Mouse (Mus musculus): ENCODE measurements around the gene Dpm2. TPM values are rescaled to one million over a fixed set of nuclear protein-coding genes. Genes with fewer than 3 reads are reported as not detected.
A peak's percentile ranks its signal among the peaks of the same experiment; 100 is the strongest.

Dpm2 gene
- polyA plus RNA-seq (2017; shearing (Covaris generic)), result 100 to 1,000 TPM; 131 to 166 TPM

DNA sequence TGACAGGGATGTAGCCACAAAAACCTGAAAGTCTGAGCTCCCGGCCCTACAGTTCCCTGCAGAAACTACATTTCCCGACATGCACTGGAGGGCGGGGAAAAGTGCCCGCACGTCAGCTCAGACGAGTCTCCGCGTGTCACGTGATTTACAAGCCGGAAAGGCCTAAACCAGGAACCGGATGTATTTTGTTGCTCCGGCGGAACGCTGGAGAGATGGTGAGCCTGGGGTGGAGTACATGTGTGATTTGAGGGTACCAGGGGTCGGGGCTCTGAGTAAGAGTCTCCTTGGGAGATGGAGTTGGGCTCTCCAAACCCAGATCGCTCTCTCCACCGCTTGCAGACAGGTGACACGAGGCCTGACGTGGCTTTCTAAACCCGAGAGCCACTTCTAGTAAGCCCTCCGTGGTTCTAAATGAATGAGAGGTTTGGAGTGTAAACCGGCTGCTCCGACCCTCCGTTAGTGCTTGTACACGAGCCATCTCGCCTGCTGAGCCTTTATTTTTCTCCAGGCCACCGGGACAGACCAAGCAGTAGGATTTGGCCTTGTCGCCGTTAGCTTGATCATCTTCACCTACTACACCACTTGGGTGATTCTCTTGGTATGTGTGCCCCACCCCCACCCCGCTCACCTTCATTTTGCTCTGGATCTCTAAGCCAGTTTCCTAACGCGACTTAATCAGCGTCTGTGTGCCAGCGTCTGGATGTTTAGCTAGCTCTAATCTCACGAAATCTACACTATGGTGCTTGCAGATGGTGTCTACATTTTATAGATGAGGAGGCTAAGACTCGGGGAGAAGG lies at the start of gene Dpm2:
TSS of gene Dpm2 (plus strand) at position 161 of the 797 bp plus-strand sequence.
- ATAC-seq, result peak; percentile 86

DNA sequence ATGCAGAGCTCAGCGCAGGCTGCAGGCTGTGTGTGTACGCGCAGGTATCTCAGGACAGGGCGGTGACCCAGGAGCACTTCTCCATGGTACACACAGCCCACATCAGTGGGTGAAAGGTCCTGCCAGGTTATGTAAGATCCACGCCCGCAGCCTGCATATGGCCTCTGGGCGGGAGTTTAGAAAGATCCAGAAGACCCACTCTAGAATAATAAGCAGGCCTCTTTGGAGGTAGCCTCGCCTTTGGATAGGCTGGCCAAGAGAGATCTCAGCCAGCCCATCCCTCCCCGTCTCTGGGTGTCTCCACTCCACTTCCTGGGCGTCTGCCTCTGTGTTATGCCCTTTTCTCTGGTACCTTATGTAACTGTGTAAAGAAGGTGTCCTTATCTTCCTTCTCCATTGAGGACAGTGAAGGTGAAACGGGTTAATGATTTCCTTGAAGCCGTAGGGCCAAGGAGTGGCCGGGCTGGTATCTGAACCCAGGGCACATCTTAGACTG lies 46.1 kb upstream of the Dpm2 start:
- no peak for ATAC-seq

DNA sequence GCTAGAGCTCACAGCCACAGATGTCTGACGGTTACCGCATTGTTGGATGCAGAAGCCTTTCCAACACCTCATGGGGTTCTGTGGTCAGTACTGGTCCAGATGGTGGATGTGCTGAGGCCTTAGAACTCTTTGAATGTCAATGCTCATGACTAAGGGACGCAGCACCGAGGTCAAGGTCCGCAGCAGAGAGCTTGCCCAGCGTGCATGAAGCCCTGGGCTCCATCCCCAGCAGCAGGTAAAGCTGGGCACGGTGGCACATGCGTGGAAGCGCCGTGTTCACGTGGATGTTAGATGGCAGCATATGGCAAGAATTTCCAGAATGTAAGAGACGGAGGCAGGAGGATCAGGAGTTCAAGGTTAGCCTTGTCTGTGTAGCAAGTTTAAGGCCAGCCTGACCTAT lies 44.8 kb upstream of the Dpm2 start:
- no peak for ATAC-seq

DNA sequence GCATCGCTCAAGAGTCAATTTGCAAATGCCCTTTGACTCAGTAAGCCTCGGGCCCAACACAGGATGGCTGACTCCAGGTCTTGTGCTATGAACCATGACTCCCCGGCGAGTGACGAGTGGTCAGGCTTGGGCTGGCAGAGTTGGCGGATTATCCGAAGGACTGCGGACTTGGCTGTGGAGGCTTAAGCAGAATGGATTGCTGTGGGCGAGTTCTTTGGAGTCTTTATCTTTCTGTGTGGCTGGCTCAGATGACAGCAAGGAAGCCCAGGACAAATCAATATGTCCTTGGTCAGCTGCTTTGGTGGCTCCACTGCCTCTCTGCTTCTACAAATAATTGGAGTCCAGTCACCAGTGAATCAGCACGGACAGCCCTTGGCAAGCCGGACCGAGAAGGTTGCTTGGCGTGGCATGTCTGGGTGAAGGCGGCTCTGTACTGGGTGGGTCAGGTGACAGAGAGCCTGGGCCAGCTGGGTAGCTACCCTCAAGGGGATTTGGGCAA lies 43.1 kb upstream of the Dpm2 start:
- no peak for ATAC-seq

DNA sequence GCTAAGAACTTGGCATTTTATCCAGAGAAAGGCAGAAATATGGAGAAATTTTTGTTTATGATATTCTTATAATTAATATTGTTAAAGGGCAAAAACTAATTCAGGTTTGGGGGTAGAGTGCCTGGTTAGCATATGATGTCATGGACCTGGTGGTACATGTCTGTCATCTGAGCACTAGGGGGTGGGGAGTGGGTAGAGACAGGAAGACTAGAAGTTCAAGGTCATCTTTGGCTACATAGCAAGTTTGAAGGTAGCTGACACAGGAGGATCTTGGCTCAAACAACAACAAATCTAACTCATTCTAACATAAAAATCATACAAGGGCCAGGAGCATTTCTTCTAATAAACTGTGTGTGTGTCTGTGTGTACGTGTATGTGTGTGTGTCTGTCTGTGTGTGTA lies 42.3 kb upstream of the Dpm2 start:
- no peak for ATAC-seq

DNA sequence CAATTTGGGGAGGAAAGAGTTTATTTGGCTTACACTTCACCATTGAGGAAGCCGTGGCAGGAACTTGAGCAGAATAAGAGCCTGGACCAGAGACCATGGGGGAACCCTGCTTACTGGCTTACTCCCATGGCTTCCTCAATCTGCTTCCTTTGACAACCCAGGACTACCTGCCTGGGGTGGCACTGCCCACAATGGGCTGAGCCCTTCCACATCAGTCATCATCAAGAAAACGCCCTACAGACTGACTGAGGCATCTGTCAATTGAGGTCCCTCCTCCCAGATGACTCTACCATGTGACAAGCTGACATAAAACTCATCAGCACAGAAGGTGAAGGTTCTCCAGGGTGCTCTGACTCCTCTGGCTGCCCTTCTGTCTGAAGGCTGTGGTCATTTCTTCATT lies 40.2 kb upstream of the Dpm2 start:
- no peak for ATAC-seq

DNA sequence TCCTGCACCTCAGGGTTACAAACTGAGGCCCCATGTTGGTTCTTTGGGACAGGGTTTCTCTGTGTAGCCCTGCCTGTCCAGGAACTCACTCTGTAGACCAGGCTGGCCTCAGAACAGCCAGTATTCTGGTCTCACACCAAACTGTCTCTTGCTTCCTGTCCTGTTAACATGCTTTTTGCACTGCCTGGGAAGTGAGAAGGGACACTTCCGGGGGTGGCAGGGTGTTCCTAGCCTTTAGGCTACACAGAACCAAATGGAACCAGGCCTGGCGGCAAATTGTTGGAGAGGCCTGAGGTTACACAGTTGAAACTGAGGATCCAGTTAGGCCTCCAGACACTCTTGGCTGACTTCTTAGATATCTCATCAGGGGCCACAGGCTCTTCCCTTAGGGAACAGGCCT lies 37.5 kb upstream of the Dpm2 start:
- ATAC-seq, result no peak

DNA sequence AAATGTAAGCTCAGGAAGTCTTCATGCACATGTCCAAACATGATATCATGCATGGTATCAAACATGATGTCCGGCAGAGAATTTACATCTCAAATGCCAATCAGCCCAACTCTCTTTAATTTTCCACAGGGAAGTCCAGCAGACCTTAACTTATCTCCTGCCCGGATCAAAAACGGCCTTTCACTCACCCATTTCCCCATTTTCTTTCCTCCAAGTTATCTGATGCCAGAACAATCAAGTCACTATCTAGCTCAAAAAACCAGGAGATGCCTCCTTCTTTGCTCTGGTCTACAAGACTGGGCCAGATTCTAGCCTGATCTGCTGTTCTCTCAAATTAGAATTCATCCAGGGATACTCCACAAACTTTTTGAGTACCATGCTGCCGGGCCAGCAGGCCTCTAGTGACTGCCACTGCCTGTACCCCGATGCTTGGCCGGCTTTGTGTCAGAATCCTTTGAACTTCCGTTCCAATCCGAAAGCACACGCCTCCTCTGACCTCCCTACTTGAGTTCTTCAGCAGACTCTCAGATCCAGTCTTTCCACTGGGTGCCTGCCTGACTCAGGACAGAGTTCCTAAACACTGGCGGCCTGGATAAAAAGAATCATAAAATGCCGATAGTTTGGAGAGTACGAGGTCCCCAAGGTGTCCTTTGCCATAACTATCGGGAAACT lies 36.5 kb upstream of the Dpm2 start:
- no peak for ATAC-seq

DNA sequence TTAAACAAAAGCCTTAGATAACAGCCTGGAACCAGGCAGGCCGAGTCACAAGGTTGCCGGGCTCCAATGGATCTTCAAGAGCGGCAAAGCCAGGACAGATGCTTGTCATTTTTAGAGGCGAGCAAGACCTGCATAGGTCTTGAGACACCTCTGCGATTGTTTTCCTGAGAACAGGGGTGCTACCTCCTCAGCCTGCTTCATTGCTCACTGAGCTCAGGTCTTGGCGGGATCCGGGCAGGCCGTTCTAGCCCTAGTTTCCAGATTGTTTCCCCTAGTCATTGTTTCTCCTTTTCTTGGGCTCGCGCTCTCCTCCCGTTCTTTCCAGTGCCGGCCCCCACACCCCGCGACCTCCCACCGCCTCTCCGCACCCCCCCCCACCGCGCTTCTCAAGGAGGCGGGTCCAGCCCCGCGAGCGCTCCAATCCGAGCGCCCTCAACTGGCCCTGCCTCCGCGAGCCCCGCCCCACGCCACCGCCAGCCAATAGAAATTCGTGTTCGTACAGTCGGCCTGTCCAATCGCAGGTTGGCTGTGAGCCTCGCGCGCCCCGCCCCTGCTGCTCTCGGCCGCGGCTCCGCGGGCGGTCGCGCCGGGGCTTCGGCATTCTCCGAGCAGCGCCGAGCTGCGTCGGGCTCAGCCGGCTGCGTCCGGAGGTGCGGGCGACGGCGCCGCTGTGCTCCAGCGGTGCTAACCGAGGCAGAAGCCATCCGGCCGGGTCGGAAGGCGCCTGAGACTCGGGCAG lies 35.8 kb upstream of the Dpm2 start, which contains the start of gene Fam102a:
TSS of gene Fam102a (plus strand) at position 600 of the 739 bp plus-strand sequence.
- ATAC-seq, result peak; percentile 87

DNA sequence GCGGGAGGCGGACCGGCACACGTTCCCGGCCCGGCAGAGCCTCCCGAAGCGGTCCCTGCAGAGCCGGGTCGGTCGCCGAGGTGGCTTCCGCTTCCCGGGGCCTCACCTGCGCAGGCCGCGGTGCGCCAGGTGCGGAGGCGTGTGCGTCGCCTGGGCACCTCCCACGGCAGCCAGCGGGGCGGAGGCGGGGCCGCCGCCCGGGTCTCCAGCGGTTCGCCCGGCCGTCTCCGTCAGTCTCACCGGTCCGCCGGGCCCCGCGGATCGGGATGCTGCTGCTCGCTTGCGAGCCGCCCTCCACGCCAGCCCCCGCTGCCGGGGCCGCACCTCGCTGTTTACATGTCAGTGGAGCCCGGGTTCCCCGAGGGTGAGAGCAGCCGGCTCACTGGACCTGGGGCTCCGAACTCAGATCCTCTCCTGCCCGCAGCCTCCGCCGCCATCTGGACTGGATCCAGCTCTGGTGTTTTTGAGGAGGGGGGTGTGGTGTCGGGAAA lies 35.1 kb upstream of the Dpm2 start:
- ATAC-seq, result peak; percentile 68

DNA sequence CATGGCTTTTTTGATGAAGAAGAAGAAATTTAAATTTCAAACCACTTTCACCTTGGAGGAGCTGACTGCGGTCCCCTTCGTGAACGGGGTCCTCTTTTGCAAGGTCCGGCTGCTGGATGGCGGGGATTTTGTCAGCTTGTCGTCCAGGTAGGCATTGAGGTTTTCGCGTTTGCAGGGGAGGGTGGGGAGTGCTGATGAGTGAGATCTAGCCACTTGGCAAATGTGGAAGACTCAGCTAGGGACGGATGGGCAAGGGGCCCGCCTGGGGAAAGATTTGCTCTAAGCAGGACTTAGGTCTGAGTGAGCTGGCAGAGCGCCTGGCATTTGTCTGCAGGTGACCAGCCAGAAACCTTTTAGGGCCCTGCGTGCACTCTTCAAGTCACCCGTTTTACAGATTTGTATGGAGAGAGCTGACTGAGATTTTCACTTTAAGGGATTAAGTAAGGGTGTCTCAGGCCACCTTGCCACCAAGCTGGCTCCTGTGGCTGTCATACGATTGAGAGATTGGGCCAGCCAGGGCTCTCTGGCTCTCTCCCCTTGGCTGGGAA lies 34.5 kb upstream of the Dpm2 start:
- ATAC-seq, result no peak

DNA sequence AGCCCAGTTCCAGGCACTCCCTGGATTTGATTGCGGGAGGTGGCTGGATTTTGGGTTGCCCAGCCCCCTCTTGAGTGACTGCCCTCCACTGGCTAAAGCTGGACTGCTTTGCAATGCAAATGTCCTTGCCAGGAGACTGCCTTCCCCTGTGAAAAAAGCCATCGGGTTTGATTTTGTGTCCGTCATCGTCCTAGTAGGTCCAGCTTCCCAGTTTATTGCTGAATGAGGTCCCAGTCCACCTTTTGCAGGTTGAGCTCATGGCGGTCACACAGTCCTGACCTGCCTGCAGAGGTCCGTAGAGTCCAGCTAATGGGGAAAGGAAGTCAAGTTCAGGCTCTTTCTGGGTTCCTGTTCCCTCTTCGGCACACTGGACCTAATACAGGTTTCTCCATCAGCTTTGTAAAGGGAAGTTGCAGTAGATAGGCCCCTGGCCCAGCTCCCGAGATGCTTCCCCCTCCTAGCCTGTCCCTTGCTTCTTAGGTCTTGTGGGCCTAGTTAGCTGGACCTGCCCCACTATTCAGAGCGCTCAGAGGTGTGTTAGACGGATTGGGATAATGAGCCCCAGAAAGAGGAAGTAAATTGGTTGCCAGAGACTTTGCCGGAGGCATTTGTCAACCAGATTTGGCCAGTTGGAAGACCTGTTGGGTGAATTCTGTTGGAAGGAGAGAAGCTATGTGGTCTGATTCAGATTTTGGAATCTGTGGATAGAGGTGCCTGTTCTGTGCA lies 33.9 kb upstream of the Dpm2 start:
- no peak for ATAC-seq

DNA sequence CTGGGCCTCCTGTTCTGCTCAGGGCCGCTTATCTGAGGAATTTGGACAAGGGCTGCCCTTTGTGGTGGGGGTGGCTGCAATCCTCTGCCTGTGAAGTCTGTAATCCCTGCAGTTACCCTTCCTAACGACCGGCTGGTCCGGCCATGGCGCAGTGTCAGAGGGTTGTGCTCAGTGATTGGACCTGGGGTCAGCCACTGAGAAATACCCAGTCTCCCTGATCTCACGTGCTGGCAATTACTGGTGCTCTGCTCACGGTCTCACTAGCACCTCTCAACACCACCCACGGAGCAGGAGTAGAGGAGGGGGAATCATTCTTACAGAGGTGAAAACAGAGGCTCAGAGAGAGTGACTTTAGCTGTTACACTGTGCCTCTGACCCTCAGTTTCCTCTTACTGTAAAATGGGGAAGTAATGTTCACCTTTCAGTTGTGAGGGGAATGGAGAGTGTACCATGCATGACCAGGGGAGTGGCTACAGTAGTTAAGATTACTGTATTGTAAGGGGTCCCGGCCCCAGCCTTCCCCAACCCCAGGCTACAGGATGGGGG lies 33.2 kb upstream of the Dpm2 start:
- no peak for ATAC-seq

DNA sequence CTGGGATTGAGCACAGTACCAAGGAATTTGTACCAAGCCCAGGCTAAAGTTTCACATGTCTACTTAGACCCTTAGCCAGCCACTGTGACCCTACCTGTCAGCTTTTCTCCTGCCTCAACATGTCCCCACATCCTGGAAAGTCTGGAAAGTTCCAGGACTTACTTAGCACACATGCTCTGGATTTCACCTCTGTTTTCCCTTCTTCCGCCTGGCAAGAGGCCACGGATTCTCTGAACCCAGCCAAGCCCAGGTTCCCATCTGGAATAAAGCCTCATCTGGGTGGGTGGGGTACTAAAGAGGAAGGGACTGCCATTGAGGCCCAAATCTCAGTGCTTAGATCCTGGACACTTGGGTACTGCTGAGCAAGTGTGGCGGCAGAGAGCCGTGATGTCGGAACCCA lies 32.7 kb upstream of the Dpm2 start:
- no peak for ATAC-seq

DNA sequence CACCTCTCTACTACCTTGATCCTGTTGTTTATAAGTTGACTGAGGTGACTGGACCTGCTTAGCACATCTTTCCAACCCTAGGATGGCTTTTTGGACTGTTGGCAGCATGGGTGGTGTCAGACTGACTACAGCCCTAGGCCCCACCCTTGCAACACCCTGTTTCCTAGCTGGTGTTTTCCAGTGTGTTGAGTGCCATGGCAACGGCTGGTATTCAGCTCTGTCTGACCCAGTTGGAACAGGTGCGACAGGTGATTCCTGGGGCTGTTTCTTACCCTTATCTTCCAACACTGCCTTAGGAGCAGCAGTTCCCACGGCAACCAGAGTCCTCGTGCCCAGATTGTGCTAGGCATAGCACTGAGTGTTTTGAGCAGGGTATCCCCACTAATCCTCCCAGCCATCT lies 32.2 kb upstream of the Dpm2 start:
- no peak for ATAC-seq

DNA sequence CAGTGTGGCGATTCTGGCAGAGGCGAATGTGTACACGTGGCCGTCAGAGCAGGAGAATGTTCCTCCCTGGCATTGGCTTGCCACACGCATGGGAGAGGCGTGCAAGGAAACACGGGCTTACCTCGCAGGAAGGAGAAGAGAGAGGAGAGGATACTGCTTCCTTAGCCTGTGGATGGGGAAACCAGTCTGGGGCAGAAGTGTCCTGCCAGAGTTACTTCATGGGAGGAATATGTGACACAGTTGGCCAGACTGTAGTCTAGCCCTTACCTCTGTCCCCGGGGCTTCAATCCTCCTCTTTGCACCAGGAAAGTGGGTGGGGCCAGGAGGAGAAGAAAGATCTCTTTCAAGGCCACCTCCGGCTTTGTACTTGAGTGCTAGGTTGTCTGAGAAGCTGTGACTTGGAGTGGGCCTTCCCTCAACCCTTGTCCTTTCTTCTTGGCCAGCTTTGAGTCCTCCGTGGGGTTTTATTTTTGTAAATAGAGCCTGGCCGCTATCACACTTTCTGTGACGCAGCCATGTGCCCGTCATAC lies 31.1 kb upstream of the Dpm2 start:
- ATAC-seq, result no peak

DNA sequence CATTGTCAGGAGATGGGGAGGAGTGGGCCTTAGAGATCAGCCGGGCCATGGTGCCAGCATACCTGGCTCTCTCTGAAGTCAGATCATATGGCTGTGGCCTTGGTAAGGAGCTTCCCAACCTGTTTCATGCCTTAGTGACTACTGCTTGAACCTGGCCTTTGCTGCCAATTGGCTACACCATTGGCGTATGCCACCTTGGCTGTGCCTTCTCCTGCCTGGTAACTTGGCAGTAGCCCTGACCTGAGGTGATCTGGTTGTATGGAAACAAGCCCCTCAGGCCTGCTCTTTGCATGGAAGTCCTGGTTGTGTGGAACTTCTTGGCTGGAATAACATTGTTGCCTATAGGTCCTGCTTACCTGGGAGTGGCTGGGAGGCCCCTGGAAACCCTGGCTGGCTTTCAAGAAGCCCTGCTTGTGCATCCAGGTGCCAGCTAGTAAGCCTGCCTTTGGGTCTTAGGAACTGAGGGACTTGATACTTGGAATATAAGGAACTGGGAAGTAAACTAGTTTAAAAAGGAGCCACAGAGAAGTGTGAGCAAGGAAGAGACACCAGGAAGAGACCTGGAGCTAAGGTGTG lies 29.2 kb upstream of the Dpm2 start:
- no peak for ATAC-seq

DNA sequence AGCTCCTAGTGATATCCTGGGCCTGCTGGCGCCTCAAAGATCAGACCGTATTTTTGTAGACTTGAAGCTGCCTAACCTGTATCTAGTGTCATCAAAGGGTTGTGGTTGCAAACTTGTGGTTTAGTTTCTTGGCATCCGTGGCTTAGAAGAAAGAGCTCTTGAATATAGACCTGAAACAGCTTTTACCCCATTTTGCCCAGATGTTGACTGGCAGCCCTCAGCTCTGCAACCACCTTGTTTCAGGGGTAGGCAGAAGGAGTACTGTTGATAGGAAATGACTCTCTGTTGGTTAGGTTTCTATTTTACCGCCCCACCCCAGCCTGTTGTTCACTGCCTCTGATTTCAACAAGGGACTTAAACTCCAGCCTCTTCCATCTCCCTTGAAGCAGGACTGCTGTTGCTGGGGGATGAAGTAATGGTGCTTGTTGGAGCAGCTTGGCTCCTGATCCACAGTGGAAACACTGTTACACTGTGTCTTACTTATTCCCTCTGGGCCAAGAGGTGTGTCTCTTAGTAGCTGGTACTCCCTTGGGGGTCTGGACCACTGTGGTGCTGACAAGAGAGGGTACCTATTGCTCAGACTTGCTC lies 28.6 kb upstream of the Dpm2 start:
- peak; percentile 88 for ATAC-seq

DNA sequence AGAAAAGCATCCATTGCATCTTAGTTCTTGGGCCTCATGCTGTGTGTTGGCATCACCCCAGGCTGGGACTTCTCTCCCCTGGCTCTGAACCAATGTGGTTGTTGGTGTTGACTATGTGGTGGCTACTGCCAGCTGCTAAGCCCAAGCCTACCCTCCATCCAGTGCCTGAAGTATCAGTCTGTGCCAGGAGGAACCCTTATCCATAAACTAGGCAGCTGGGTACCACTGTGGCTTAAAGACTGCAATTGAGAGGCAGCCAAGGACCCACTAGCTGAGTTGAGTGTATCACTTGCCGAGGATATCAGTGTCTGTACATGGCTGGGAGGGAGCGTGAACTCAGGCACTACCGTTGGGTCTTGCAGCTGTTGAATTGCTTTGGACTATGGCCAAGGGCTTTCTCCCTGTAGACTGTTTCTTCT lies 27.6 kb upstream of the Dpm2 start:
- ATAC-seq, result no peak

DNA sequence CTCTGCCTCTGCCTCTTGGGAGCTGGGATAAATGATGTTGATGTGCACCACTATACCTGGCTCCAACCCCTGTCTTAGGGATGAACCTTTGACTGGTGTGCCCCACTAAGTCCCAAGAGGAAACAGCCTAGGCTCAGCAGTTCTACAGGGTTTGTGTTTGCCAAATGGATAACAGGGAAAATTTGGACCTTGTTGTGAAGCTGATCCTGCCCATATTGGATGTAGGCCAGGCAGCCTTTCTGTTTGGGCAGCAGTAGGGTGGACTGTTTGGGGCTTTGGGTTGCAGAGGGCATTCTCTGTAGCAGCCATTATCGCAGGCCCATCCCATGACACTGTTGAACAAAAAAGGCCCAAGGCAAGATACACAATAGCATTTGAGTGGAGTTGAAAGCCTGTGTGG lies 23.7 kb upstream of the Dpm2 start:
- no peak for ATAC-seq

DNA sequence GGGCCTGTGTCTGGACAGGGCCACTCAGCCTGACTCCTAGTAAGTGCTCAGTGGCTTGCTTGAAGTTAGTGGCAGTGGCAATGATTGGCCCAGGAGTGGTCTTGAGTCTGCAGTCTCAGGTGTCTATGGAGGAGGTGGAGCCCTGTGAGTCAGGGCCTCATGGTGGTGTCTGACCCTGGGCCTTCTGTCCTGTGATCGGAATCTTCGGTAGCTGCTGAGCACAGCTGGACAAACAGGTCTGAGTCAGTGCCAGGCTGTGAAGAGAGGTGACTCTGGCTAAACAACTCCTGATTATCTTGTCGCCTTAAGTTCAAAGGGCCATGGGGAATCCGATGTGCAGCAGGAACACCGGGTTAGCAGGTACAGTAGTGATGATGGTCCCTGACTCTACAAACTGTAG lies 23.3 kb upstream of the Dpm2 start:
- ATAC-seq, result no peak

Measured in CD4-positive, CD25-positive, alpha-beta regulatory T cell, adult 4 months (primary cell).